Mouse (Mus musculus): ENCODE results near the gene Pak7.
A peak's percentile ranks its signal among the peaks of the same experiment; 100 is the strongest.

The Pak7 gene

GRCm38 (mm10) chr2:136150752-136151151, 237.0 kb downstream of the Pak7 start:
- DNase-seq: no peak

GRCm38 (mm10) chr2:136149530-136149929, 238.2 kb downstream of the Pak7 start:
- DNase-seq: peak in 1 of 2 experiments; percentile 10

- DNase-seq: peak; percentile 88 to 89
These were observed 238.8 kb downstream of the Pak7 start for GRCm38 (mm10) chr2:136148999-136149398.

DNA sequence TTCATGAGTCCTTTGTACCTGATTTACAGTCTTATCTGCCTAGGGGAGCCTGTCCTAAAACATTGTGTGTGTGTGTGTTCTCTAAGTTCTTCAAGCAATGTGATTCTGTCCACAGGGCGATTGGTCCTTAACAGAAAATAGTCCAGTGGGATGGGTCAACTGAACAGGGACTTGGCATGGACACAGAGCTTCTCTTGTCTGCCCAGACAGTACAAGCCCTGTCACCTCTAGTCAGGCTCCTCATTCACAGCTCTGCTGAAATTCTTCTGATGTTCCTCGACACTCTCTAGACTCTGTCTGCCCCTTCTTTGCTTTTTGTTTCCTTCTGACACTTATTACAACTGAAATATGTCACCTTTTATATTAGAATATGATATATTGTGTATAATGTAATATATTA, 247.0 kb downstream of the Pak7 start:
- no peak for DNase-seq

GRCm38 (mm10) chr2:136139159-136140069, 248.4 kb downstream of the Pak7 start:
- peak; percentile 58 to 61 for DNase-seq

GRCm38 (mm10) chr2:136138451-136138850, 249.3 kb downstream of the Pak7 start:
- DNase-seq: no peak

GRCm38 (mm10) chr2:136121867-136122266, 265.9 kb downstream of the Pak7 start:
- DNase-seq: peak; percentile 55 to 63

- no peak for DNase-seq
These were observed 269.8 kb downstream of the Pak7 start for GRCm38 (mm10) chr2:136118006-136118405.

DNA sequence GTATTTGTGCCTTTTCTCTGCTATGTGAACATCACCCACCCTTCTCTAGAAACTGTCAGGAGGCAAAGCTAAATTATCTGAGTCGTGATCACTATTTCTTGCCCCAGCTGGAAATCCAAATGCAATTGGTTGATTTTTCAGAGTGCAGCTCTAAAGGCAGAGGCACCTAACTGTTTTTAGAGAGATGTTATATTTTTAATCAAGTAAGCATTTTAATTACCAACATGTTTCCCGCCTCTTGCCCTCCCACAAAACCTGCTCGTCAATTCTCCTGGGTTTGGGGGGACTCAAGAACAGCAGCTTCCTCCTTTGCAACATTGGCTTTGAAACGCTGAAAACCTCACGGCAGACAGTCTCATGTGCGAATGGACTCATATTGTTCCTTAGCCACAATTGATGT, 274.4 kb downstream of the Pak7 start:
- no peak for DNase-seq

GRCm38 (mm10) chr2:136109038-136109363, 278.8 kb downstream of the Pak7 start:
- DNase-seq: no peak

DNA sequence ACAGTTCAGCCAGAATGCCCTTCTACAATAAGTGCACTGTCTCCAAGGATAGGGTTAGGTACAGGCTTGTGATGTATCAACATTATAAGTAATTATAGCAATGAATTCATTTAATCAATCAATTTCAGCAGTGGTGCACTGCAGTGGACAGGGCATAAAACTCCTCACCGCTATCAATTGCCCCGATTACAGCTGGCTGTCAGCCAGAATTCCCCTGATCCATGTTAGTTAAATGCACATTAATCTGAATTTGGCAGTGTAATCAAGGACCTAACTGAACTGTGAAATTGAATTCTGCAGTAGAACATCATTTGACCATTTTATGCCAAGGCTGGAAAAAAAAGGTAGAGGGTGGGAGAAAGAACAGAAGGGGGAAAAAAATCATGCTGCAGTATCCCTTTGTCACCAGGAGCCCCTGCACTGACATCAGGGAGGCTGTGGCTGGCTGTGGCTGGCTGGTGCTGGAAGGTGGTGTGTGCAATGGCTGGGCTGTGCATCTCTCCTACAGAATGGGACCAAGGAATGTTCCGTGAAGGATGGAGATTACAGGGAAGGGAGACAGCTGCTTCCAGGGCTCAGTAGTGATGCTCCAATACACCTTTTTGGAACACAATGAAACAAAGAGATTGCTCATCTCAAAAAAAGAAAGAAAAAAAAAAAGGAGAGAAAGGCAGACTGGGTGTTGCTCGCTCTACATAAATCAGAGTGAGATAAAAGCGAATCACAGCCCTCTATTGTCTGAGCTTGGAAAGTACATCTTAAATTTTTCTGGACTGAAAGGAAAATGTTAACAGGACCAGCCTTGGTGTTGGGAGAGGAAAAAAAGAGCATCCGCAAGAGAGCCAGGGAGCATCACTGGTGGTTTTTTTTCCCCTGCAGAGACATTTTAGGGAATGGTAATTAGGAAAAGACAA, 279.4 kb downstream of the Pak7 start:
- peak; percentile 13 to 33 for DNase-seq

DNA sequence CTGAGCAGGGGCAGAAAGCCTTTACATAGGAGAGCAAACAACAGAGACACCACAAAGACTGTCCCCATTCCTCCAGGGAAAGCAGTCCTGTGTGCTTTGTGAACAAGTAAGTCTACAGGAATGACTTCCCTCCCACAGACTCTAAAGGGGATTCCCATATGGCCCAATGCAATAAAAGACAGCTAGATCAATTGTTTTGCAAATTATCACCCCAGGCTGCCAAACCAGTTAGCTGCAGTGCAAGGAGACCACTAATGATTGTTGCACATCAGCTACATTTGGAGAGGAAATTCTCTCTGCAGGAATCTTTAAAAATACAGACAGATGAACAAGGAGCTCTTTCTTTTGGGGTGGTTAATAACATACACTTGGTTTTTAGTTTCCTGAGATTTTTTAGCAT, 280.2 kb downstream of the Pak7 start:
- no peak for DNase-seq

- no peak for DNase-seq
These were observed 290.6 kb downstream of the Pak7 start for GRCm38 (mm10) chr2:136097143-136097542.

- no peak for DNase-seq
These were observed 291.8 kb downstream of the Pak7 start for GRCm38 (mm10) chr2:136095978-136096377.

DNA sequence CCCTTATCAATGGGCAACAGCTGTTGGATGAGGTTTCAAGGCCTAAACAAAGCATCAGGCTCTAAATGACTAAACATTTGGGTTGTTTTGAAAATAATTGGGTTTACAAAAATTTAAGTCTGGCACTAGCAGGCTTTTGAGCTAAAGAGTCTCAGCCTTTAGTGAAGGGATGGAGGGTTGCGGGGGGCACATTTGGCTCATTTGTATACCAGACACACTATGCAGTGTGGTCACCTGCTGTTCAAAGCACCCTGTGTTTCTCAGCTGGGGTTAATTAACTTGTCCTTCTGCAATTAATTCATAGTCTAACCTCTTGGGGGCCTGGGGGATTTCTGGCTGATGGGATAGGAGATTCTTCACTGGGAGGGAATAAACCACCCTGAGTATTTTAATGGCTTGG, 323.4 kb downstream of the Pak7 start:
- DNase-seq: no peak

GRCm38 (mm10) chr2:136059029-136059669, 328.6 kb downstream of the Pak7 start:
- DNase-seq: peak in 1 of 2 experiments; percentile 7

DNA sequence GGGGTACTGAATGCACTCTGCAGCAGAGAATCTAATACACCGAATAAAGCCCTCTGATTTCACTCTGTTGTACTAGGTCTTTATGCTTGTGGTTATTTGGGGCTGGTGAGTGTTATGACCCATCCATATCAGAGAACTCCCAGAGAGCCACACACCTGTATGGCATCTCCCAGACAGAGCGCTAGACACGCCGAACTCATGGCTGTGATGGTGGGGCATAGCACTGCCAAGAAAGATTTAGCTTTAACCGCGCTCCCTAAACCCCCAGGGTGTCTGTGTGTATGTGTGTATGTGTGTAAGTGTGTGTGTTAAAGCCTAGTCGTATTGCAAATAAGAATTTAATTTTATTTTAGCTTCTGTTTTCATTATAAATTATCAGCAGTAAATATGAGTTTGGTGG, 329.4 kb downstream of the Pak7 start:
- DNase-seq: no peak

GRCm38 (mm10) chr2:136057861-136058331, 329.9 kb downstream of the Pak7 start:
- peak; percentile 51 to 59 for DNase-seq

DNA sequence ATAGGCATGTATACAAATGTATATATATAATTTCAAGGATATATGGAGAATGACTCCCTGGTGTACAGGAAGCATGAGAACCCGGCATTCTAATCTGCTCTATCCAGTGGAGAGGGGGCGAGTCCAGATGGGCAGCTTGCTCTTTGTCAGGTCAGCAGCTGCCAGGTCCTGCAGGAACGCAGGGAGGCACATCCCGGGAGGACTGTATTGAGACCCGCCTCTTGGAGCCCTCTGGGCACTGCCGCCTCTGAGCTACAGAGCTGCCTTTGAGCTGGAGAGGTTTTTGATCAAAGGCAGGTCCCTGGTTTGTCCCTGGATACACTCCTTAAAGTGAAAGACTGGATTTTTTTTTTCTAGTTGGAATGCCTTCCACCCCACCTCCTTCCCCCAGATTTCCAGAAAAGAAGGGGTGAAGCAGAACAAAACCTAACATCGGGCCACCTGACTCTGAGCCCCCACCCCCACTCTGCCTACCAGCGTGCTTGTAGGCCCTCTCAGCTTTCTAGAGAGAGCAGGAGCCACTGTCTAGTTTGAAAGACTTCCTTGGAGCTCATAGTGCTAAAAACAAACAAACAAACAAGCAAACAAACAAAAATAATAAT, 336.0 kb downstream of the Pak7 start, which contains the start of gene Lamp5:
Gene Lamp5 (plus strand): TSS at position 552 of the 602 bp plus-strand sequence.
- DNase-seq: peak; percentile 24 to 29

DNA sequence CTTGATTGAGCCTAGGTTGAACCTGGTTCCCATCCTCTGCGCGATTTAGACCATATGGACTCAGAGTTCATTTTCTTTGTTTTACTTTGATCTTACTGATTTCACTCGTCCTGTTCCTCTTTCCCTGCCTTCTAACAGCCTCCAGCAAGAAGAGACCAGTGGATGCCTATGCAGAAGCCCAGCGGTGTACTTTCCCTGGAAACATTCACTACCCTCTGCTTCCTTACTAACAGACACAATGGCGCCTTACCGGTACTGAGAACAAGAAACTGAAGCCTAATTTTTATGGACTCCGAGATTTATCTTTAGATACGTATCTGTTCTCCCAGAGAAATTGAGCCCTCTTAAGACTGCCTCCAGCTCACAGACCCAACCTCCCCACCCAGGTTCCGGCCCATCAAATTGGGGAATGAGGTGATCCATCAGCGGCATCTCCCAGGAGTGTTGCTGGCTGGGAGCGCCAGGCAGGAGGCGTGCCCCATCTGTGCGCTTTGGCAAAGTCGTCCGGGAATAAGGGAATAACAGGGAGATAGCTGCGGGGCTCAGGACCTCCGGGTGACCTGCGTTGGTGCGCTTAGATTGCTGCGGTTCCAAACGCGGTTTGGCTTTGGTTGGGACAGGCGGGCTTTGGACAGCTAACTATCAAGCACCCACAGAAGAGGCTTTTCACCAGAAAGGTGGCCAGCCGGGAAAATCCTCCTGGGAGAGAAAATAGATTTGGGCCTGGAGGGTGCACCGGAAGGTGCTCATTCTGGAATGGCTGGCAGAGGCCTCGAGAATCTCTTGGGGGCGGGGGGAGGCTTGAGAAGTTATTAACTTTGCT, 336.8 kb downstream of the Pak7 start:
- DNase-seq: peak; percentile 34 to 43

- no peak for DNase-seq
These were observed 339.3 kb downstream of the Pak7 start for GRCm38 (mm10) chr2:136048464-136048863.

Measured in kidney, postnatal 4 days (tissue).